Mouse (Mus musculus): Measurements from ENCODE around the gene Lrrc43. TPM values are rescaled to one million over a fixed set of nuclear protein-coding genes. Genes with fewer than 3 reads are reported as not detected.

Lrrc43 gene
- total RNA-seq, 2 experiments from 2014 or later, result not detected

DNA sequence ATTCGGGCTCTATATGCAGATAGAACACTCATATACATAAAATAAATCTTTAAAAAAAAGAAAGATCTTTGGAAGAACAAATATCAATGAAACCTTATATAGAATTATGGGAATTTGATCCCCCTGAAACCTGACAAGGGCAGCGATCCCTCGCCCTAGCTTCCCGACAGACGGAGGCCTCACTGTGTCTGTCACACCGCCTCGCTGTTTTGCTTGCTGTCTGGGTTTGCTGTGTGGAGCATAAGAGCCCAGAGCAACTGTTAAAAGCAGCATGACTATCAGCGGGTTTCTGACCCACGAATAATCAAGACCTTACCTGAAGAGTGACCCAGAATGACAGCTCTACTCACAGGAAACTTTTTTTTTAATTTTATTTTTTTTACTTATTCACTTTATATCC is 31.6 kb downstream of the Lrrc43 start:
- peak; percentile 2 for DNase-seq

DNA sequence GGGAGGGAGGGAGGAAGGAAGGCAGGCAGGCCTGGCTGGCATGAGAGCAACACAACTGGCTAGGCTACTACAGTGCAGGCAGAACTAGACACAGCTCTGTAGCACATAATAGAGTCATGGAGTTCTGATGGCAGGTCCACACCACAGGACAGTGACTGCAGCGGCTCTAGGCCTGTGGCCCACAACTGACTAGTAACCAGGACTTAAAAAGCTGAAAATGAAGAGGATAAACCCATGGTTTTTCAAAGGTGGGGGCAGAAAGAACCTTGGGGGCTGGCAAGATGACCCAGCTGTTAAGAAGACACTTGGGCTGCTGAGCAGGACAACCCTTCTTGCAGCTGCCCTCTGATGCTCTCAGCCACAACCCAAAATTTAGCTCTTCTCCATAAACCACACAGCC is 32.5 kb downstream of the Lrrc43 start:
- peak; percentile 4 for DNase-seq

DNA sequence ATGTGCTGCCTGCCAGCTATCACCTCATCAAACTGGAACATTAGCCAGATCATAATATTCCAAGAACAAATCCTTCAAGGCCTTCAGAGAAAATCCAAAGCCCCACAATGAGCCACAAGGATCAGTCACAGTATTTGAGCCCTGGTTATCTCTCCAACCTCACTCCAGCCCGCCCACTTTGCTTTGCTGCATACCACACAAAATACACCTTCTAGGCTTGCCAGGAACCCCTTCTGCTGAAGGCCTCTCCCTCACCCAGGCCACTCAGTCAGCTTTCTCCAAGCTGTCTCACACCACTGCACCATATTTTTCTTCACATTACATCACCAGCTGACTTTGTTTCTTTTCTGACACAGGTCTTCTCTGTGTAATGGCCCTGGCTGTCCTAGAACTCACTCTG is 33.1 kb downstream of the Lrrc43 start:
- DNase-seq, result peak; percentile 2

DNA sequence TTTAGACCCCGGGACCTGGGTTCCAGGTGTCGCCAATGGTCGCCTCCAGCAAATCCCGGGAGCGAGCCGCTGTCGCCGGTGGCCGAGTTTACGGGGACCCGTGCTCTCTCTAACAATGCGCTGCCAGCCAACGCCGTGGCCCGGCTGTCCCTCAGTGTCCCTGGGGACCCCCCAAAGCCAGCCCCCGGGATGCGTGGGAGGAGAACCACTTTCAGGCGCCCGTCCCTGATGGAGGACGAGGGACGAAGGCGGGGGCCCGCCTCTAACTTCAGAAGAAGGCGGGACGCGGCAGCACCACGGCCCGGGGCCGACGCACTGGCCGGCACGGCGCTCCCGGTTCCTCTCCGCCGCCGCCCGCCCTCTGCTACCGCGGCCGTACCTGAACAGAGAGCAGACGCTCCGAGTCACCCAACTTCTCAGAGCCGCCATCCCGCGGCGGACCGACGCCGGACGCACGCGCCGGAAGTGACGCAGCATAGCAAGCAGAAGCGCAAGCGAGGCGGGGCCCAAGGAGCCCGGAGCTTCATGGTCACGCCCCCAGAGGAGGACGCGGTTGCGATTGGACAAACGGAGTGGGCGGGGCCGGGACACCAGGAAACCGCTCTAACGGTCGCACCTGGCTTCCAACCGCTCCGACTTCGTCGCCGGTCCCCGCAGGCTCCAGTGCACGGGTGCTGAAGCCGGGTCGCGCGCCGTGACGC is 34.7 kb downstream of the Lrrc43 start, which contains the start of gene Diablo:
Gene Diablo (minus strand): TSS at position 485 of the 701 bp plus-strand sequence.
- DNase-seq, result peak; percentile 97

DNA sequence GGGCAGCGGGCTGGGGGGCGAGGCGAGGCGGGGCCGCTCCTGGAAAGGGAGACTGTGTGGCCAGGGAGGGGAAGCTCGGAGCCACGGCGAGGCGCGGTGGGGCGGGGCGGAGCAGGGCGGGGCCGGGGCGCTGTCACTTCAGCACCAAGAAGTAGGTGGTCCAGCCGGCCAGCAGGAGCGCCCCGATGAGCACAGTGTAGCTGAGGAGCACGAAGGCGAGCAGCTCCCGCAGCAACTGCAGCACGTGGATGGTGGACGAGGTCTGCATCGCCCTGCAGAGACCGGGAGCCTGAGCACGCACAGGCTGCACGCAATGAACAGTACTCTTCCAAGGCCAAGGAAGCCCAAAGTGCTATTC is 35.3 kb downstream of the Lrrc43 start:
- no peak for DNase-seq

DNA sequence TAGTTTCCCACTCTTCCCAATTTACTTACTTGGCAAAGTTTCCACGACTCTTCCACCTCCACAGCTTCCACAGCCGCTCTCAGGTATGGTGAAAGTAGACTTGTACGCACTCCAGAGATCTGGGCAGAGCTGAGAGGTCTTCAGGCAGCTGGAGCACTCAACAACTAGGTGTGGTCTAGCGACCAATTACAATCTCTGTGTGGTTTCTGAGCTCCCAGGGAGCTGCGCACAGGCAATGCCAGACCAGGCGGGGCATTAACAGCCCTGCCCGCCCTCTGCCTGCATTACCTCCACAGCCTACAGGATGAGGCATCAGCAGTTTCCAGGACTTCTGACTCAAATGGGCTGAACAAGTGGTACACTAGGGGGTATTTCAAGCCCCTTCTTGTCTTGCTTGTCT is 36.2 kb downstream of the Lrrc43 start, which contains the start of gene Gm49027:
Gene Gm49027 (minus strand): TSS at position 208 of the 400 bp plus-strand sequence.
- peak; percentile 3 for DNase-seq

DNA sequence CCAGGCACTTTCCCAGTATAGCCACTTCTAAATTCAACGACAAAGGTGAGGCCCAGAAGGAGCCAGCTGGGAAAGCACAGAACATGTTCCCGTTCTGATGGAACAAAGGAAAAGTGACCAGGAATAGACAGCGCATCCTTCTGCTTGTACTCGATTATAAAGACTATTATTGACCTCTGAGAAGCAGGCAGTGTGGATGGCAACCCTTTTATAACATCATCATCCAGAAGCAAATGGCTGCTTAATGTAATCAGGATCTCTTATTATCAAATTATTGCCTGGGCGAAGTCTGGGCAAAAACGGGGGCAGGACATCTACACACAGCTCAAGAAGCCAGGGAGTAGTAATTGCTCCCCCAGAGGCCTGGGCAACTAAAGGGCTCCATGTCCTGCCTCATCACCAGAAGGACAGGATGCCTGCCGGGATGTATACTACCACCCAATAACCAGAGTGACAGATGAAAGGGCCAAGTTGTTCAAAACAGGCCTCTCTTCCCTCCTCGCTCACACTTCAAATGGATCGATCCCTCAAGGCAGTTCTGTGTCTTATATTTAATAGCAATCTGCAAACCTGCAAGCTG is 36.9 kb downstream of the Lrrc43 start:
- DNase-seq, result peak; percentile 2

DNA sequence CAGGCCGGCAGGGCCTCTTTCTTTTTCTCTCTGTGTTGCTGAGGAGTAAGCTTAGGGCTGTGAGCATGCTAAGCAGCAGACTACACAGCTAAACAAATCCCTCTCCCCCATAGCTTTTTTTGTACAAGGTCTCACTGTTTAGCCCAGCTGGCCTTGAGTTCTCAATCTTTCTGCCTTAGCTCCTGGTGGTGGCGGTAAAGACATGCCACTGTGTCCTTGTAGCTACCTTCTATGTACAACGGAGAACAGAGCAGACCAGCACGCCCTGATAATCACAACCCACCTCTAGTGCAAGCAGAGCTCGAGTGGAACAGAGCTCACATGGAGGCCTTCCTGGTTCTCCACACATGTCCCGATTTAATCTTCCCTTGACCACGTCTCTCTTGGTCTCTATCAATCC is 39.5 kb downstream of the Lrrc43 start:
- peak; percentile 3 for DNase-seq

DNA sequence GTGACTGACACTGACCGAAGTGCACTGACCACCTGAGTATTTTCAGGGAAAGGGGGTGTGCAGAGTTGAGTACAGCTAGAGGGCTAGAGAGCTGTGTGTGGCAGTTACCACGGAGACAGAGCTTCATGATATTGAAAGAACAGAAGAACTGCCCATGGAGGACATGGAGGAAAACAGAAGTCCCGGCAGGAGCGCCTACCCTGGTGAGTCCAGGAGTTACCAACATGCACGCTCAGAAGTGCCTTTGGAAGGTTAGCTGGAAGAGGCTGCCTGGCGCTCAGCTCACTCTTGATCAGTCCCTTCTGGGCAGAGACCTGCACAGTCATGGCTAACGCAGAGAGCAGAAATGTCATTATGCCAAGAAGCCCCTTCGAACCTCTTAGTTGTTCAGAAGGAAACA is 41.0 kb downstream of the Lrrc43 start:
- peak; percentile 3 for DNase-seq

DNA sequence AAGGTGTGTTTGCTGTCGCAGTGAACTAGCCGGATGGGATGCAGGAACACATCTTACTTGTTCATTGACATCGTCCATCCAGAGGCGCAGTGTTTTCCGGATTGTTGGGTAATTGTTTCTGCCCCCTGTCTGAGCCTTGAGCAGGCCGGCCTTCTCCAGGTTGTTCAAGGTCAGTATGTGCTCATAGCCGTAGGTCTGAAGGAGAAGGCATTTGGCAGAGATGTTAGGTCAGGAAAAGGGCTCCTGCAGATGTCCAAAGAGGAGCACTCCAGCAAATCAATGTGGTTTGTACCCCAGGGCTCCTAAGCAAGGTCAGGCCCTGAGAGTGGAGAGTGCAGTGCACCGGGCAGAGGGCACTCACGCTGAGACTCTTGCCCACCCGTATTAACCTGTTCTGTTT is 44.7 kb downstream of the Lrrc43 start:
- peak; percentile 3 for DNase-seq

DNA sequence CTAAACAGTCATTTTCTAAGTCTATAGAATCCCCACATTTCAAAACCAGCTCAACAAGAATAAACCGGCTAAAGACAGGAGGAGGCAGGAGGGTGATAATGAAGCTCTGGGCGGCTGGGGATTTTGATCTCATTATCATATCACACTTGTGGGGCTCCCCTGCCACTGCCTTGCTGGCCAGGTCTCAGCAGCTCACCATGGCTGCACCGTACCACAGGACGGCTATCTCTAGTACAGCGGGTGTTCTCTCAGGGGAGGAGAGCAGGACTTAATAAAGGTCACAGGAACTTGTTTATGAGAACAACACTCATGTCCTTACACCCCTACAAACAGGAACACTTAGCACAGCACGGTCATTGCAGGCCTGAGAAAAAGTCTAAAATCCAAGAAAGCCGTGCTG is 66.6 kb downstream of the Lrrc43 start:
- no peak for DNase-seq

DNA sequence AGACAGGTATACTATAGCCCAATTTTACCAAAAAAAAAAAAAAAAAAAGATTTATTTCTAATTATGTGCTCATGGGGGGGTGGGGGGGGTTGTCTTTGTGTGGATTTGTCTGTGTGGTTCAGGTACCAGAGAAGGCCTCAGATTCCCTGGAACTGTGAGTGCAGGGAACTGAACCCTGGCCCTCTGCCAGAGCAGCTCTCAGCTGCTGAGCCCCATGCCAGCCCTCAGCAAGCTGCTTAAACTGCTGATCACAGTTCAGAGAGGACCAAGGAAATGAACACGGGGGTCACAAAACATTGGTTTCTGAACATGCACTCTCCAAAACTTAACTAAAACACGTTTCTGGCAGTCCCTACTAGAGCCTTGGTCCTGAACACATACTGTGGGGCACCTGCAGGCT is 67.3 kb downstream of the Lrrc43 start:
- DNase-seq, result peak; percentile 45

Small RNA genes within 50 kb of the gene (microRNA-seq; reads per million reads assigned to microRNA genes)
- gene Mir7647 (ENCODE audit: borderline replicate concordance in 2 of 2), result 0 to 0.26 reads per million in 2 experiments

Other genes starting within 250 kb of the Lrrc43 start
- 1 to 10 TPM; 1.1 to 1.9 TPM for gene Wdr66, start 237.2 kb upstream of the Lrrc43 start, total RNA-seq (2021)
- 1 to 10 TPM; 8.4 to 8.6 TPM for gene Bcl7a, start 145.5 kb upstream of the Lrrc43 start, total RNA-seq (2021)
- 10 to 100 TPM; 54.5 TPM for gene Mlxip, start 94.5 kb upstream of the Lrrc43 start, total RNA-seq (2021)
- not detected for gene Il31, start 184 bp downstream of the Lrrc43 start, total RNA-seq (2021)
- not detected for gene B3gnt4, start 21.2 kb downstream of the Lrrc43 start, total RNA-seq (2021)
- 10 to 100 TPM; 40.6 to 43.9 TPM for gene Diablo, start 34.9 kb downstream of the Lrrc43 start, total RNA-seq (2021)
- gene Gm49027, start 36.2 kb downstream of the Lrrc43 start, total RNA-seq (2021), result under 1 TPM in 1 of 2 experiments, not detected in 1; 0.83 TPM
- gene Vps33a, start 83.7 kb downstream of the Lrrc43 start, total RNA-seq (2021), result 10 to 100 TPM; 22.2 to 28.3 TPM
- gene Clip1, start 195.3 kb downstream of the Lrrc43 start, total RNA-seq (2021), result 100 to 1,000 TPM; 208 to 217 TPM
- 10 to 100 TPM; 16.2 to 17.4 TPM for gene Zcchc8, start 231.8 kb downstream of the Lrrc43 start, total RNA-seq (2021)